Mouse (Mus musculus) heart, adult 2 months (tissue): ENCODE measurements at regions not wholly inside any gene's neighbourhood (a gene's known extent, or its start where the extent isn't known, plus 50 kb on each side); places are given as distances from the start of the nearest gene placed in this dataset.

Source experiments
- DNase-seq, 2 experiments: peaks; one replicate each; pipeline ENCODE4 v3.0.0; 2021
- H3K27ac ChIP-seq: fragments of 200-600 bp; 2 replicates; pipeline ENCODE4 v1.8.1; 2022
- H3K27me3 ChIP-seq: fragments of 200-500 bp; 2 replicates; pipeline ENCODE4 v1.6.1; 2012; ENCODE audit warnings: mild to moderate bottlenecking, low read length, inconsistent platforms, mixed read lengths; ENCODE audit not compliant: control insufficient read depth, insufficient read depth
- H3K36me3 ChIP-seq: fragments of 200-500 bp; 2 replicates; pipeline ENCODE4 v1.6.1; 2012; ENCODE audit warnings: low read length, inconsistent platforms; ENCODE audit not compliant: control insufficient read depth, insufficient read depth
- H3K4me1 ChIP-seq: fragments of 200-500 bp; 2 replicates; pipeline ENCODE4 v1.6.1; 2011; ENCODE audit warnings: low read length; ENCODE audit not compliant: control insufficient read depth, insufficient read depth
- H3K4me3 ChIP-seq: fragments of 200-600 bp; 2 replicates; pipeline ENCODE4 v1.8.1; 2022
- H3K79me2 ChIP-seq: fragments of 200-500 bp; replicated peaks from 2 replicates; pipeline ENCODE4 v1.6.1; 2012; ENCODE audit warnings: mild to moderate bottlenecking, inconsistent platforms, low read length, moderate library complexity, mixed read lengths; ENCODE audit not compliant: control insufficient read depth, insufficient read depth
- H3K9ac ChIP-seq: fragments of 200-500 bp; 2 replicates; pipeline ENCODE4 v1.6.1; 2012; ENCODE audit warnings: low read depth, mild to moderate bottlenecking, control low read depth, inconsistent platforms, low read length, mixed read lengths
- CTCF ChIP-seq: fragments of 200-600 bp; IDR thresholded peaks from 2 replicates; pipeline ENCODE4 v1.8.1; 2022; ENCODE audit warnings: antibody characterized with exemption, mild to moderate bottlenecking, moderate library complexity
- EP300 ChIP-seq: fragments of 200-500 bp; IDR thresholded peaks from 2 replicates; pipeline ENCODE4 v1.6.1; 2011; ENCODE audit warnings: low read depth, low read length, control low read depth; ENCODE audit not compliant: insufficient read depth
- POLR2A ChIP-seq: fragments of 200-500 bp; IDR thresholded peaks from 2 replicates; pipeline ENCODE4 v1.6.1; 2011; ENCODE audit warnings: mild to moderate bottlenecking, low read depth, low read length, control low read depth; ENCODE audit not compliant: insufficient read depth
- WGBS: fragments of 180-500 bp; shearing (Covaris S2); methylation state at CpG from one replicate; pipeline ENCODE4 v1.1.7; 2018; 5-methylcytosine and 5-hydroxymethylcytosine counted together
- intact Hi-C: fragments of 180-260 bp; cut with DNase I; formaldehyde crosslinking; loops from one replicate; pipeline ENCODE4 v1.15.1; 2025

DNA sequence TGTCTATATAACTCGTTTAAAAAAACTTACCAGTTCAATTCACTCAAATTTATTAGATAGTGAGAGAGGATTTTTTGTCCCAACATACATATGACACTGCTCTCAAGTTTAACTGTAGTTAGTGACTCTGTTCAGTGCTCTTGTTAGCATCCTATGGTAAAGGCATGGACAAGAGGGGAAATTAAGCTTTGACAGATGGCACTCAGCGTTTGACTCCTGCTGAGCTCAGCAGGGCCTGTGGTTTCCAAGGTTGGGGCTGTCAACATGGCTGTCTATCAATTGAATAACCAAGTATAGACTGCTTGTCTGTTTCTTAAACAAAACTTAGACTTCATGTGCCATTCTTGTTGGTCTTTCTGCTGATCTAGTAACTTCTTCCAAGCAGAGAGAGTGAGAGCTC, 122.9 kb upstream of the Efemp1 start:
- Histone ChIP-seq H3K4me3 (no peak overlapping the region), H3K27me3 (no peaks in the 10 kb centered on the region), H3K4me1 (no peaks in the 10 kb centered on the region), H3K9ac (no peak overlapping the region), H3K36me3 (no peaks in the 10 kb centered on the region), H3K79me2 (no peaks in the 10 kb centered on the region), H3K27ac (no peak overlapping the region)
- intact Hi-C loops: loop anchor here (5.0 kb wide), 1 partner anchor 82 kb away; no protein-coding TSS in a partner anchor
- WGBS: 72% methylated on average over 2 of the region's 2 CpGs
- no peak for TF ChIP-seq EP300
- no peak for TF ChIP-seq POLR2A
- TF ChIP-seq CTCF: no peak
- no peak for DNase-seq

DNA sequence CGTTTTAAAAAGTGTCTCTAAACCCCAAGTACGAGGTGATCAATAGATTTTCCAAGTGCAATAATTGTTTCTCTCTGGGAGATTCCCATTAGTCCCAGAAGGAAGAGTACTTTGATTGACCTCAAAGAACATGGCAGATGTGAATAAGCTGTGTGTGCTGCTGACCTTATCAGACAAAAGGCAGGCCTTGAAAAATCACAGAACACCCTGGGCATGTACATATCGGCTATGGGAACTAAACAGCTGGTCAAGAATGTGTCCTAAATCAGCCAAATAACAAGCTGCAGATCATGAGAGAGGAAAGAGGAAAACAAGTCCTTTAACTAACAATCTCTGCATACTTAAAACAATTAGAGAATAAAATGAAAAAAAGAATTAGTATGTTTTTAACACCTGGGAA, 125.4 kb upstream of the Ccdc85a start:
- Histone ChIP-seq H3K36me3 (no peaks in the 10 kb centered on the region), H3K4me3 (no peak overlapping the region), H3K27ac (no peak overlapping the region), H3K9ac (no peak overlapping the region), H3K79me2 (no peaks in the 10 kb centered on the region), H3K27me3 (no peaks in the 10 kb centered on the region), H3K4me1 (no peaks in the 10 kb centered on the region; the same call in 1 of the 2 replicates)
- DNase-seq: no peak
- TF ChIP-seq CTCF (no peak), EP300 (no peak), POLR2A (no peak)
- WGBS: 60% methylated on average over 3 of the region's 3 CpGs
- intact Hi-C loops: no loop called here

DNA sequence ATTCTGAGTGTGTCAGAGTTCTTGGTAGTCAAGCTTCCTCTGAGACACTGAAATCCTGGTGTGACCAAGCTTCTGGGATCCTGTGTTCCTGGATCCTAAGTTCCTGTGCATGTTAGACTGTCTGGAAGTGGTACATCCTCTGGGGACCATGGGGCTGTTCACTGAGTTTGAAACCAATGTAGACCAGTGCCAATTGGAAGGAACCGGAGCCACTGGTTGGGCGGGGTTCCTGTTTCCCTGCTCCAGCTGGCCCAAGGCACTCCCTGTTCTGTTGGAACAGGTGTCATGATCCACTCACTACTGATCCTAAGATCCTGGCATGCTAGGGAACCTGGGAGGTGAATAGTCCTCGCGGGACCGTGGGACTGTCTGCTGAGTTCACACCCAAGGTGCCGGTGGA, 124.3 kb upstream of the Ccdc85a start:
- intact Hi-C loops: no loop called here
- WGBS: 86% methylated on average over 6 of the region's 6 CpGs
- H3K36me3 ChIP-seq: no peaks in the 10 kb centered on the region
- H3K79me2 ChIP-seq: no peaks in the 10 kb centered on the region
- TF ChIP-seq POLR2A: no peak
- no peak for TF ChIP-seq CTCF
- no peak for TF ChIP-seq EP300
- no peak overlapping the region for H3K4me3 ChIP-seq
- H3K27me3 ChIP-seq: no peaks in the 10 kb centered on the region
- H3K9ac ChIP-seq: no peak overlapping the region
- no peaks in the 10 kb centered on the region; the same call in 1 of the 2 replicates for H3K4me1 ChIP-seq
- peak in 1 of 2 experiments; percentile 8 for DNase-seq
- no peak overlapping the region for H3K27ac ChIP-seq

DNA sequence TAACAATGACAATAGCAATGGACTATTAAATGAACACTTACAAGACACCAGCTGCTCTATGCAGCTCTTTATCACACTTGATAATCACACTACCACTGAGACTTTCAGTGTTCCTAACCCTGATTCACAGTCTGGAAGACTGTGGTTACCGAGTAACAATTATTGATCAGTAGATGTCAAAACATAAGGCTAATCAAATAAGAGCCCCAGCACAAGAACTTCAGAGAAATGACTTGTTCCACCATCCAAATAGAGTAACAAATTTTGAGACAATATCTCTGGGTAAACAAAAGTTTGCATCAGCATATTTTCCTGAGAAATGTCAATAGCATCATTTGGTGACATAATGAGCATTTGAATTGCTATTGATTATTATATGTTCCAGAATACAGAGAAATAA, 118.3 kb upstream of the Ccdc85a start:
- H3K4me3 ChIP-seq: no peak overlapping the region
- TF ChIP-seq CTCF: no peak
- no peak for TF ChIP-seq EP300
- TF ChIP-seq POLR2A: no peak
- no peaks in the 10 kb centered on the region for H3K36me3 ChIP-seq
- H3K79me2 ChIP-seq: no peaks in the 10 kb centered on the region
- intact Hi-C loops: no loop called here
- DNase-seq: no peak
- WGBS: 85% methylated on average over 1 of the region's 1 CpGs
- H3K9ac ChIP-seq: no peak overlapping the region
- peaks cover 2% of the 10 kb centered on the region for H3K4me1 ChIP-seq
- no peaks in the 10 kb centered on the region for H3K27me3 ChIP-seq
- H3K27ac ChIP-seq: no peak overlapping the region

GRCm38 (mm10) chr11:28701379-28701778, 117.3 kb upstream of the Ccdc85a start:
- Histone ChIP-seq H3K9ac (no peak overlapping the region), H3K4me3 (no peak overlapping the region), H3K4me1 (peaks cover 2% of the 10 kb centered on the region), H3K27me3 (no peaks in the 10 kb centered on the region), H3K36me3 (no peaks in the 10 kb centered on the region), H3K79me2 (no peaks in the 10 kb centered on the region), H3K27ac (peak overlapping the region; percentile 62)
- 48% methylated on average over 2 of the region's 2 CpGs for WGBS
- peak; percentile 10 to 19 for DNase-seq
- intact Hi-C loops: no loop called here
- no peak for TF ChIP-seq CTCF
- no peak for TF ChIP-seq POLR2A
- no peak for TF ChIP-seq EP300

- intact Hi-C loops: no loop called here
- Histone ChIP-seq H3K27ac (no peak overlapping the region), H3K4me1 (peaks cover 2% of the 10 kb centered on the region), H3K36me3 (no peaks in the 10 kb centered on the region), H3K27me3 (no peaks in the 10 kb centered on the region), H3K79me2 (no peaks in the 10 kb centered on the region), H3K4me3 (no peak overlapping the region), H3K9ac (no peak overlapping the region)
- TF ChIP-seq POLR2A: no peak
- no peak for TF ChIP-seq CTCF
- TF ChIP-seq EP300: no peak
- no peak for DNase-seq
Observed at GRCm38 (mm10) chr11:28699766-28700165, 115.6 kb upstream of the Ccdc85a start.
